Mouse (Mus musculus) c-Kit-positive CD71-positive TER-119-negative erythroid progenitor cells, embryonic 14.5 days (primary cell): ENCODE results near the gene Nup43.

ENCODE experiments used
- DNase-seq: peaks from one replicate; pipeline ENCODE4 v3.0.0-alpha.2; 2013; ENCODE audit warnings: low read depth

Gene Nup43

GRCm38 (mm10) chr10:7686902-7687301, 19.6 kb downstream of the Nup43 start:
- no peak for DNase-seq

- DNase-seq = no peak
Measured at GRCm38 (mm10) chr10:7695286-7695685, 28.0 kb downstream of the Nup43 start.

- no peak for DNase-seq
Measured at GRCm38 (mm10) chr10:7700120-7700519, 32.8 kb downstream of the Nup43 start.

- DNase-seq = no peak
Measured at GRCm38 (mm10) chr10:7702586-7702985, 35.3 kb downstream of the Nup43 start.

GRCm38 (mm10) chr10:7710121-7710520, 42.8 kb downstream of the Nup43 start:
- no peak for DNase-seq

GRCm38 (mm10) chr10:7712506-7712905, 45.2 kb downstream of the Nup43 start:
- DNase-seq = no peak

- no peak for DNase-seq
Measured at GRCm38 (mm10) chr10:7715056-7715455, 47.8 kb downstream of the Nup43 start.

- peak; percentile 92 for DNase-seq
Measured at GRCm38 (mm10) chr10:7725751-7726500, 58.6 kb downstream of the Nup43 start, which contains the start of gene Katna1. Gene Katna1 (plus strand): TSS chr10:7726000.

GRCm38 (mm10) chr10:7726501-7726812, 59.2 kb downstream of the Nup43 start:
- DNase-seq = no peak

GRCm38 (mm10) chr10:7727011-7727410, 59.7 kb downstream of the Nup43 start:
- DNase-seq = no peak
